Mouse (Mus musculus) megakaryocyte, embryonic 14.5 days (primary cell): ENCODE results near the gene Zscan5b.
"Not testable (repeated sequence)": the region's sequence is repeated elsewhere in the genome, so short reads cannot be mapped to it uniquely, and the experiment has no call there.

ENCODE experiments used
- FLI1 ChIP-seq: IDR thresholded peaks from 2 replicates; pipeline ENCODE4 v1.6.1; 2012; ENCODE audit warnings: low read length, inconsistent platforms, mixed read lengths
- GATA1 ChIP-seq: IDR thresholded peaks from 3 replicates; pipeline ENCODE4 v1.6.1; 2012; ENCODE audit warnings: mixed read lengths, low read length, inconsistent platforms, borderline replicate concordance

- TF ChIP-seq GATA1, FLI1: not testable (repeated sequence)
These were observed 7.4 kb upstream of the Zscan5b start for GRCm38 (mm10) chr7:6214691-6215090.
